Mouse (Mus musculus): Measurements from ENCODE around the gene Khnyn. TPM values are rescaled to one million over a fixed set of nuclear protein-coding genes. Genes with fewer than 3 reads are reported as not detected.

The Khnyn gene
- total and polyA plus RNA-seq, 2 experiments = 15.4 to 29.8 TPM

DNA sequence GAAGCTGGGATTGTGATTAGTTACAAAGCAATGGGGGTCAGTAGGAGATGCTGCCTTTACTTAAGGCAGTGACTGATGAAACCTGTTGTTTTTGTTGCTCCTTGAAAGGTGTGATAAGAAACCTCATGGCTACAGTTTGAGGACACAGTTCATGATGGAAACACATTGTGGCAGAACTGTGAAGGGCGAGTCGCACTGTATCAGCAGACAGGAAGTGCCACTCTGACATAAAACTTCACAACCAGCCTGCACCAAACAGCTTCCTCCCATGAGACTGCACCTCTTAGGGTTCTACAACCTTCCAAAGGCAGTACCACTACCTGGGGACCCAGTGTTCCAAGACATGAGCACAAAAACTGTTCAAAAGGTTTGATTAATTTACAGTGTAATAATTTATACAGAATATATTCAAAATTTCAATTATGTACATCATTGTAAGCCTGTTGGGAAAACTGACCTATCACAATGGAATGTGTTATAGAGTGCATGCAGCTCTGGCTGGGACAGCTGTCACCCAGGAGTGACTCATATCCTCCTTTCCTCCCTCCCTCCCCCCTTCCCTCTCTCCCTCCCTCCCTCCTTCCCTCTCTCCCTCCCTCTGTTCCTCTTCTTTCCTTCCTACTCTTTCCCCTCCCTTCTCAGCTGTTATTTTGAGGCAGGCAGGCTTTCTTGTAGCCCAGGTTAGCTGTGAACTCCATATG is 61.7 kb downstream of the Khnyn start:
- Histone ChIP-seq H3K4me1 (ENCODE audit: control insufficient read depth, insufficient read depth, low read length) (no peaks in the 10 kb centered on the region; the same call in 1 of the 2 replicates), H3K27ac (replicated peaks; ENCODE audit: insufficient read depth, low read depth, low read length) (no peak overlapping the region), H3K4me3 (ENCODE audit: insufficient read depth, low read depth, low read length) (no peak overlapping the region), H3K27me3 (ENCODE audit: control insufficient read depth, insufficient read depth, low read length) (no peaks in the 10 kb centered on the region), H3K79me2 (ENCODE audit: control insufficient read depth, insufficient read depth, low read length) (no peaks in the 10 kb centered on the region), H3K36me3 (ENCODE audit: control insufficient read depth, insufficient read depth, low read length) (no peaks in the 10 kb centered on the region), H3K9ac (ENCODE audit: low read depth, low read length) (no peak overlapping the region)
- no peak for TF ChIP-seq POLR2A (IDR thresholded peaks at IDR 0.05; ENCODE audit: extremely low read depth, insufficient read depth, low read length)
- TF ChIP-seq CTCF (IDR thresholded peaks at IDR 0.05; ENCODE audit: low read depth, low read length) = no peak
- 65% methylated on average over 2 of the region's 2 CpGs for WGBS
- no peak for DNase-seq (ENCODE audit: extremely low read depth, low read depth, low spot score)

Other genes starting within 250 kb of the Khnyn start
Only the 30 nearest of the 31 such genes appear.
- 1.1 and 2.1 TPM in 2 replicates for gene Gm49378, start 247.1 kb upstream of the Khnyn start, total RNA-seq (2014; rRNA removed)
- gene Gm49378, start 247.1 kb upstream of the Khnyn start, polyA plus RNA-seq (2012; rRNA removed) = 7.0 and 7.9 TPM in 2 replicates
- gene Tm9sf1, start 241.1 kb upstream of the Khnyn start, total RNA-seq (2014; rRNA removed) = 46.5 and 62.0 TPM in 2 replicates
- 66.3 and 70.4 TPM in 2 replicates for gene Tm9sf1, start 241.1 kb upstream of the Khnyn start, polyA plus RNA-seq (2012; rRNA removed)
- gene Tssk4, start 234.8 kb upstream of the Khnyn start, total RNA-seq (2014; rRNA removed) = 0.09 and 0.47 TPM in 2 replicates
- 0.18 and 0.24 TPM in 2 replicates for gene Tssk4, start 234.8 kb upstream of the Khnyn start, polyA plus RNA-seq (2012; rRNA removed)
- gene Mdp1, start 224.4 kb upstream of the Khnyn start, total RNA-seq (2014; rRNA removed) = 10.1 and 10.3 TPM in 2 replicates
- gene Mdp1, start 224.4 kb upstream of the Khnyn start, polyA plus RNA-seq (2012; rRNA removed) = 9.8 and 10.5 TPM in 2 replicates
- gene Gmpr2, start 213.0 kb upstream of the Khnyn start, total RNA-seq (2014; rRNA removed) = 13.1 and 14.9 TPM in 2 replicates
- gene Gmpr2, start 213.0 kb upstream of the Khnyn start, polyA plus RNA-seq (2012; rRNA removed) = 9.9 and 11.6 TPM in 2 replicates
- gene Nedd8, start 212.8 kb upstream of the Khnyn start, total RNA-seq (2014; rRNA removed) = 94.7 and 99.4 TPM in 2 replicates
- gene Nedd8, start 212.8 kb upstream of the Khnyn start, polyA plus RNA-seq (2012; rRNA removed) = 209 and 225 TPM in 2 replicates
- 7.7 and 8.5 TPM in 2 replicates for gene Tinf2, start 203.1 kb upstream of the Khnyn start, total RNA-seq (2014; rRNA removed)
- 8.1 and 8.2 TPM in 2 replicates for gene Tinf2, start 203.1 kb upstream of the Khnyn start, polyA plus RNA-seq (2012; rRNA removed)
- 7.9 and 8.4 TPM in 2 replicates for gene Tgm1, start 171.0 kb upstream of the Khnyn start, total RNA-seq (2014; rRNA removed)
- gene Tgm1, start 171.0 kb upstream of the Khnyn start, polyA plus RNA-seq (2012; rRNA removed) = 22.8 and 24.2 TPM in 2 replicates
- gene Rabggta, start 162.7 kb upstream of the Khnyn start, total RNA-seq (2014; rRNA removed) = 28.7 and 31.5 TPM in 2 replicates
- 64.0 and 65.1 TPM in 2 replicates for gene Rabggta, start 162.7 kb upstream of the Khnyn start, polyA plus RNA-seq (2012; rRNA removed)
- gene Dhrs1, start 139.3 kb upstream of the Khnyn start, total RNA-seq (2014; rRNA removed) = 109 and 140 TPM in 2 replicates
- 263 and 286 TPM in 2 replicates for gene Dhrs1, start 139.3 kb upstream of the Khnyn start, polyA plus RNA-seq (2012; rRNA removed)
- 11.0 and 13.0 TPM in 2 replicates for gene Nop9, start 139.3 kb upstream of the Khnyn start, total RNA-seq (2014; rRNA removed)
- 11.8 and 15.1 TPM in 2 replicates for gene Nop9, start 139.3 kb upstream of the Khnyn start, polyA plus RNA-seq (2012; rRNA removed)
- gene Cideb, start 126.5 kb upstream of the Khnyn start, total RNA-seq (2014; rRNA removed) = 101 and 128 TPM in 2 replicates
- 483 and 586 TPM in 2 replicates for gene Cideb, start 126.5 kb upstream of the Khnyn start, polyA plus RNA-seq (2012; rRNA removed)
- gene Ltb4r2, start 123.5 kb upstream of the Khnyn start, total RNA-seq (2014; rRNA removed) = 0.74 and 0.94 TPM in 2 replicates
- 1.9 and 2.6 TPM in 2 replicates for gene Ltb4r2, start 123.5 kb upstream of the Khnyn start, polyA plus RNA-seq (2012; rRNA removed)
- 0.28 and 0.34 TPM in 2 replicates for gene Ltb4r1, start 119.0 kb upstream of the Khnyn start, total RNA-seq (2014; rRNA removed)
- 0.80 and 1.4 TPM in 2 replicates for gene Ltb4r1, start 119.0 kb upstream of the Khnyn start, polyA plus RNA-seq (2012; rRNA removed)
- 2.4 and 3.6 TPM in 2 replicates for gene Adcy4, start 100.9 kb upstream of the Khnyn start, total RNA-seq (2014; rRNA removed)
- 3.3 and 4.5 TPM in 2 replicates for gene Adcy4, start 100.9 kb upstream of the Khnyn start, polyA plus RNA-seq (2012; rRNA removed)
- 0.94 and 1.8 TPM in 2 replicates for gene Ripk3, start 96.1 kb upstream of the Khnyn start, total RNA-seq (2014; rRNA removed)
- gene Ripk3, start 96.1 kb upstream of the Khnyn start, polyA plus RNA-seq (2012; rRNA removed) = 1.4 and 4.0 TPM in 2 replicates
- 0.18 and 0.60 TPM in 2 replicates for gene Nfatc4, start 61.8 kb upstream of the Khnyn start, total RNA-seq (2014; rRNA removed)
- 0.30 and 0.43 TPM in 2 replicates for gene Nfatc4, start 61.8 kb upstream of the Khnyn start, polyA plus RNA-seq (2012; rRNA removed)
- 0.65 and 0.81 TPM in 2 replicates for gene Nynrin, start 30.9 kb upstream of the Khnyn start, total RNA-seq (2014; rRNA removed)
- 0.66 and 0.71 TPM in 2 replicates for gene Nynrin, start 30.9 kb upstream of the Khnyn start, polyA plus RNA-seq (2012; rRNA removed)
- gene Cbln3, start 555 bp upstream of the Khnyn start, total RNA-seq (2014; rRNA removed) = 0.18 and 0.34 TPM in 2 replicates
- gene Cbln3, start 555 bp upstream of the Khnyn start, polyA plus RNA-seq (2012; rRNA removed) = 0.49 and 0.64 TPM in 2 replicates
- 7.0 and 10.4 TPM in 2 replicates for gene Sdr39u1, start 15.3 kb downstream of the Khnyn start, total RNA-seq (2014; rRNA removed)
- gene Sdr39u1, start 15.3 kb downstream of the Khnyn start, polyA plus RNA-seq (2012; rRNA removed) = 13.4 and 16.1 TPM in 2 replicates
- not detected in 2 replicates for gene Cma1, start 59.7 kb downstream of the Khnyn start, total RNA-seq (2014; rRNA removed)
- gene Cma1, start 59.7 kb downstream of the Khnyn start, polyA plus RNA-seq (2012; rRNA removed) = not detected in 2 replicates
- not detected in 2 replicates for gene Cma2, start 66.0 kb downstream of the Khnyn start, total RNA-seq (2014; rRNA removed)
- not detected in 2 replicates for gene Cma2, start 66.0 kb downstream of the Khnyn start, polyA plus RNA-seq (2012; rRNA removed)
- not detected in 2 replicates for gene Mcpt1, start 133.0 kb downstream of the Khnyn start, total RNA-seq (2014; rRNA removed)
- gene Mcpt1, start 133.0 kb downstream of the Khnyn start, polyA plus RNA-seq (2012; rRNA removed) = not detected in 2 replicates
- gene Mcpt9, start 145.5 kb downstream of the Khnyn start, total RNA-seq (2014; rRNA removed) = not detected in 2 replicates
- gene Mcpt9, start 145.5 kb downstream of the Khnyn start, polyA plus RNA-seq (2012; rRNA removed) = not detected in 2 replicates
- not detected in 2 replicates for gene Mcpt2, start 157.1 kb downstream of the Khnyn start, total RNA-seq (2014; rRNA removed)
- not detected in 2 replicates for gene Mcpt2, start 157.1 kb downstream of the Khnyn start, polyA plus RNA-seq (2012; rRNA removed)
- not detected in 2 replicates for gene Mcpt4, start 177.4 kb downstream of the Khnyn start, total RNA-seq (2014; rRNA removed)
- not detected in 2 replicates for gene Mcpt4, start 177.4 kb downstream of the Khnyn start, polyA plus RNA-seq (2012; rRNA removed)
- gene Mcpt8, start 200.3 kb downstream of the Khnyn start, total RNA-seq (2014; rRNA removed) = not detected in 2 replicates
- gene Mcpt8, start 200.3 kb downstream of the Khnyn start, polyA plus RNA-seq (2012; rRNA removed) = not detected in 2 replicates
- gene Ctsg, start 217.6 kb downstream of the Khnyn start, total RNA-seq (2014; rRNA removed) = not detected in 2 replicates
- gene Ctsg, start 217.6 kb downstream of the Khnyn start, polyA plus RNA-seq (2012; rRNA removed) = not detected in 2 replicates
- not detected in 2 replicates for gene Gzme, start 235.7 kb downstream of the Khnyn start, total RNA-seq (2014; rRNA removed)
- not detected in 2 replicates for gene Gzme, start 235.7 kb downstream of the Khnyn start, polyA plus RNA-seq (2012; rRNA removed)
- gene Gzmd, start 247.7 kb downstream of the Khnyn start, total RNA-seq (2014; rRNA removed) = not detected in 2 replicates
- gene Gzmd, start 247.7 kb downstream of the Khnyn start, polyA plus RNA-seq (2012; rRNA removed) = not detected in 2 replicates

Measured in liver, adult 2 months (tissue).